Mouse (Mus musculus): ENCODE measurements around the gene Vcan. TPM values are rescaled to one million over a fixed set of nuclear protein-coding genes. Genes with fewer than 3 reads are reported as not detected.

Gene Vcan
- 247 and 304 TPM in 2 replicates for polyA plus RNA-seq (2011; ENCODE audit: insufficient read length, low read depth, missing spikeins)

- Histone ChIP-seq H3K4me1 (ENCODE audit: control insufficient read depth, insufficient read depth, low read length) (peaks cover 5% of the 10 kb centered on the region), H3K27ac (ENCODE audit: insufficient read depth, low read length) (peak within 1 kb of the TSS; percentile 70), H3K4me3 (ENCODE audit: insufficient read depth, low read length) (peak within 1 kb of the TSS; percentile 70)
- TF ChIP-seq POLR2A (IDR thresholded peaks at IDR 0.05; ENCODE audit: low read depth, low read length): peak; percentile 95
- TF ChIP-seq CTCF (IDR thresholded peaks at IDR 0.05; ENCODE audit: borderline replicate concordance, insufficient read depth, low read length): no peak
Measured at GRCm38 (mm10) chr13:89741766-89742685, at the start of gene Vcan. TSS of gene Vcan (minus strand) at chr13:89742509.

DNA sequence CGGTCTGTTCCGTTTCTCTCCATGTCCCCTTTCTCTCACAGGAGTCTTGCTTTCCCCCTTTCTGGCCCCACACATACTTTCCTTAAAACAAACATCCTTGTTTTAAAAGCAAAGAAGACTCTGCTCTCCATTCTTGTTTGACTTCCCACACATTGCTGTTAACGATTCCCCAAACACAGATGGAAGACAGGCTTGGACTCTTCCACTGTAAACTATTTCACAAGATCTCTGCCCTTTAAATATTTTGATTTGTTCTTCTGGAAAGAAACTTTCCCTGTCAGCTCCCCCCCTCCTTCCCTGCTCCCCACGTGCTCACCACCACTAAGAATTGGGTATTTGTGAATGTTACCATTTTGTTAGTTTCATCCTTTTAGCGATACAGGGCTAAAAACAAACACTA is 49.2 kb upstream of the Vcan start:
- H3K4me3 ChIP-seq (ENCODE audit: insufficient read depth, low read length): no peak overlapping the region
- TF ChIP-seq CTCF (IDR thresholded peaks at IDR 0.05; ENCODE audit: borderline replicate concordance, insufficient read depth, low read length) (no peak), POLR2A (IDR thresholded peaks at IDR 0.05; ENCODE audit: low read depth, low read length) (no peak)
- H3K4me1 ChIP-seq (ENCODE audit: control insufficient read depth, insufficient read depth, low read length): no peaks in the 10 kb centered on the region
- H3K27ac ChIP-seq (ENCODE audit: insufficient read depth, low read length): no peak overlapping the region

- TF ChIP-seq CTCF (IDR thresholded peaks at IDR 0.05; ENCODE audit: borderline replicate concordance, insufficient read depth, low read length) (no peak), POLR2A (IDR thresholded peaks at IDR 0.05; ENCODE audit: low read depth, low read length) (no peak)
- H3K4me3 ChIP-seq (ENCODE audit: insufficient read depth, low read length): no peak overlapping the region
- H3K4me1 ChIP-seq (ENCODE audit: control insufficient read depth, insufficient read depth, low read length): no peaks in the 10 kb centered on the region
- H3K27ac ChIP-seq (ENCODE audit: insufficient read depth, low read length): no peak overlapping the region
Measured at GRCm38 (mm10) chr13:89782886-89783285, 40.6 kb upstream of the Vcan start.

DNA sequence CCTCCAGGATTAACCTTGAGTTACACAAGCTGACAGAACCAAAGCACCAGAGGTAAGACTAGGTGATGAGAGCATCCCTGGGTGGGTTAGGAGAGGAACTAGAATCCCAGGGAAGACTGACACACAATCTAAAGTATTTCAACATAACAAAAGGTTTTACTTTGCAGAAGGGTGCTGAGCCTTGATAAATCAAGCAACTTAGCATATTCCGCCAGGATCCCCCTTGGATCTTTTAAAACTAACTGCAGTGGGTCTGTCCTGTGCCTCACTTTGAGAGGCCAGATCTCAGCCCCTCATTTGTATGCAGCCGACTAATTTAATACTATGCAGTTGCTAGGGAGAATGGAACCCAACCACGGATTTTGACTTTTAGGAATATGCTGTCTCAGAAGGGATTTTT is 38.0 kb upstream of the Vcan start:
- H3K27ac ChIP-seq (ENCODE audit: insufficient read depth, low read length): no peak overlapping the region
- no peak for TF ChIP-seq POLR2A (IDR thresholded peaks at IDR 0.05; ENCODE audit: low read depth, low read length)
- no peak for TF ChIP-seq CTCF (IDR thresholded peaks at IDR 0.05; ENCODE audit: borderline replicate concordance, insufficient read depth, low read length)
- no peak overlapping the region for H3K4me3 ChIP-seq (ENCODE audit: insufficient read depth, low read length)
- H3K4me1 ChIP-seq (ENCODE audit: control insufficient read depth, insufficient read depth, low read length): no peaks in the 10 kb centered on the region

DNA sequence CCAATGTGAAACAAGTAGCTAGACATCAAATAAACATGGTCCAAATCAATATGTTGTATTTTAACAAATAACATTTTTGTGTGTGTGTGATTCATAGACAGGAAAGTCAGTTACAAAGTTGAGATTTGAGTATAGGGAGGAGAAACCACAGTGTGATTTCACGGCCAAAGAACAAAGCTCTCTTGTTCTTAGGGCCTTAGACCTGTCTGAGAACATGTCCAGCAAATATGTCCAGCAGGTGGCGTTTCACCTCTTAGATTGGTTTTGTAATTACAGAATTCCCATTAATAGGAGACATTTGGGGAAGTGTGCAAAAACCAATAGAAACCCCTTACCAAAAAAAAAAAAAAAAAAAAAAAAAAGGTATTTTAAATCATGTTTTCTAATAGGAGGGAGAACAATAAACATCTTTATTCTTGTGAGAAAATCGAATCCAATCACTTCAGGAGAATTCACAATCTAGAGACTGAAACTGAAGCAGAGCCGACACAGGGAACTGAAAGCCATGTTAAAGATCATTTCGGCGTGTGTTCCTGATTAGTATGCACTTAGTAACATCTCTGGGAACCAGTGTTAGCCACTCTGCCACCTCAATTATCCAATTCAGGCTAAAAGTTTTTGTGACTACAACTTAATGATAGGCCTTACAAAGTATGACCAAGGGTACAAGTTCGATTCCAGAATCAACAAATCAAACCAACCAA is 37.1 kb upstream of the Vcan start:
- TF ChIP-seq CTCF (IDR thresholded peaks at IDR 0.05; ENCODE audit: borderline replicate concordance, insufficient read depth, low read length) (no peak), POLR2A (IDR thresholded peaks at IDR 0.05; ENCODE audit: low read depth, low read length) (no peak)
- no peak overlapping the region for H3K4me3 ChIP-seq (ENCODE audit: insufficient read depth, low read length)
- H3K27ac ChIP-seq (ENCODE audit: insufficient read depth, low read length): no peak overlapping the region
- H3K4me1 ChIP-seq (ENCODE audit: control insufficient read depth, insufficient read depth, low read length): no peaks in the 10 kb centered on the region

DNA sequence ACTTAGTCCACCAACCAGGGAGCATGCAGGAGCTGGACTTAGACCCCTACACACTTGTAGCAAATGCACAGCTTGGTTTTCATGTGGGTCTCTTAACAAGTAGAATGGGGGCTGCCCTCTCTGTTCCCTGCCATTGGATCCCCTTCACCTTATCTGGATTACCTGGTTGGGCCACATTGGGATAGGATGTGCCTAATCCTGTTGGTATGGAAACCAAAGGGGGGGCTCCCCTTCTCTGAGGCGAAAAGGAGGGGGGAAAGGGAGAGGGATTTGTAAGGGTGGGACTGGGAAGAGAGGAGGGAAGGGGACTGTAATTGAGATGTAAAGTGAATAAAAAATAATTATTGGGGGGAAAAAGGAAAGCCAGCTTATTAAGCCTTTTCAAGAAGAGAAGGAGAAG is 35.5 kb upstream of the Vcan start:
- Histone ChIP-seq H3K4me1 (ENCODE audit: control insufficient read depth, insufficient read depth, low read length) (no peaks in the 10 kb centered on the region), H3K27ac (ENCODE audit: insufficient read depth, low read length) (no peak overlapping the region), H3K4me3 (ENCODE audit: insufficient read depth, low read length) (no peak overlapping the region)
- no peak for TF ChIP-seq CTCF (IDR thresholded peaks at IDR 0.05; ENCODE audit: borderline replicate concordance, insufficient read depth, low read length)
- no peak for TF ChIP-seq POLR2A (IDR thresholded peaks at IDR 0.05; ENCODE audit: low read depth, low read length)

GRCm38 (mm10) chr13:89777146-89777545 is 34.8 kb upstream of the Vcan start:
- Histone ChIP-seq H3K4me1 (ENCODE audit: control insufficient read depth, insufficient read depth, low read length) (no peaks in the 10 kb centered on the region), H3K27ac (ENCODE audit: insufficient read depth, low read length) (no peak overlapping the region), H3K4me3 (ENCODE audit: insufficient read depth, low read length) (no peak overlapping the region)
- no peak for TF ChIP-seq POLR2A (IDR thresholded peaks at IDR 0.05; ENCODE audit: low read depth, low read length)
- no peak for TF ChIP-seq CTCF (IDR thresholded peaks at IDR 0.05; ENCODE audit: borderline replicate concordance, insufficient read depth, low read length)

DNA sequence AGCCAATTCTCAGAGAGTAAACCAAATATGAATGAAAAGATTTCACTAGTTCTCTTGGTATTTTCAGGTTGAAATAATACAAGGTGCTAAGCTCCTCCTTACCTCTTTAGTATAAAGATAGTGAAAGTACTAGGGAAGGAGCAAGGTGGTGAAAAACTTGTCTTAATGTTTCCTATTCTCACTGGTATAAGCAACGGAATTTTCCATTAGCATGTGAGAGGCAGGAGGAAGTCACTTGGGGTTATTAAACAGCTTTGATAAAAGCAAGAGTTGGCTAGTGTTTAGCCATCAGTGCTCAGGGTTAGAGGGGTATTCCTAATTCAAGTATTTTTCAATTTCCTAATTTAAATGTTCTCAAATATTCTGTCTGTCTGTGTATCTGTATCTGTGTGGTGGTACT is 24.2 kb upstream of the Vcan start:
- TF ChIP-seq CTCF (IDR thresholded peaks at IDR 0.05; ENCODE audit: borderline replicate concordance, insufficient read depth, low read length): no peak
- no peak for TF ChIP-seq POLR2A (IDR thresholded peaks at IDR 0.05; ENCODE audit: low read depth, low read length)
- H3K4me3 ChIP-seq (ENCODE audit: insufficient read depth, low read length): no peak overlapping the region
- no peak overlapping the region for H3K27ac ChIP-seq (ENCODE audit: insufficient read depth, low read length)
- H3K4me1 ChIP-seq (ENCODE audit: control insufficient read depth, insufficient read depth, low read length): no peaks in the 10 kb centered on the region

- H3K4me1 ChIP-seq (ENCODE audit: control insufficient read depth, insufficient read depth, low read length): no peaks in the 10 kb centered on the region
- H3K4me3 ChIP-seq (ENCODE audit: insufficient read depth, low read length): no peak overlapping the region
- no peak overlapping the region for H3K27ac ChIP-seq (ENCODE audit: insufficient read depth, low read length)
- TF ChIP-seq CTCF (IDR thresholded peaks at IDR 0.05; ENCODE audit: borderline replicate concordance, insufficient read depth, low read length) (no peak), POLR2A (IDR thresholded peaks at IDR 0.05; ENCODE audit: low read depth, low read length) (no peak)
Measured at GRCm38 (mm10) chr13:89765966-89766365, 23.7 kb upstream of the Vcan start.

- TF ChIP-seq CTCF (IDR thresholded peaks at IDR 0.05; ENCODE audit: borderline replicate concordance, insufficient read depth, low read length) (no peak), POLR2A (IDR thresholded peaks at IDR 0.05; ENCODE audit: low read depth, low read length) (no peak)
Measured at GRCm38 (mm10) chr13:89762339-89762738, 20.0 kb upstream of the Vcan start.

More at GRCm38 (mm10) chr13:89762339-89762738, 20.0 kb upstream of the Vcan start:
- no peak overlapping the region for H3K27ac ChIP-seq (ENCODE audit: insufficient read depth, low read length)
- H3K4me1 ChIP-seq (ENCODE audit: control insufficient read depth, insufficient read depth, low read length): no peaks in the 10 kb centered on the region
- no peak overlapping the region for H3K4me3 ChIP-seq (ENCODE audit: insufficient read depth, low read length)

All from embryonic fibroblast, embryonic 13.5 days (primary cell).